Mouse (Mus musculus): ENCODE measurements around the gene Gm21409. TPM values are rescaled to one million over a fixed set of nuclear protein-coding genes. Genes with fewer than 3 reads are reported as not detected.
"Not testable (repeated sequence)": the region's sequence is repeated elsewhere in the genome, so short reads cannot be mapped to it uniquely, and the experiment has no call there.

Gene Gm21409
- polyA plus RNA-seq (2014; fragmentation: Nextera tagmentation; extraction: Ambion mirVana): not detected in 2 replicates

DNA sequence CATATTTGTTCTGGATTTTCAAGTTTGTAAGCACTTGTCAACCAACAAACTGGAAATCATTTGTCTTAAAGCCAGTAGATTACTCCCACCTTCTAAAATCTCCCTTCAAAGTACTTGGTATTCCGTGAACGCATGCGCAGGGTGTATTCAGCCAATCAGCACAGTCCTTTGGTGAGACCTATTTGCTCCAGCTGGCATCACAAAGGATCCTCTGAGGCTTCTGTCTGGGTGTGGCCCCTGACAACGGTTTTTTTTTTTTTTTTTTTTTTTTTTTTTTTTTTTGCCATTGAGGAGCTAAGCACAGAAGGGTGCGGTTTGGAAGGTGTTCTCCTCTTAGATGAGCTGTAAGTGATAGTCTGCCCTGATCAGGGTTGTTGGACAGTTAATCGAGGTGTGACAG, at the start of gene Gm21409:
TSS of gene Gm21409 (plus strand) at position 301 of the 400 bp plus-strand sequence.
- H3K4me2 ChIP-seq; H3K9ac ChIP-seq (ENCODE audit: low read depth, low read length); H3K4me1 ChIP-seq (ENCODE audit: control insufficient read depth, insufficient read depth, low read length); ATAC-seq (replicated peaks; ENCODE audit: insufficient number of reproducible peaks, low FRiP score, low TSS enrichment); H3K9me3 ChIP-seq (replicated peaks; ENCODE audit: control insufficient read depth, low read length); H3K4me3 ChIP-seq (ENCODE audit: low read depth, low read length); H3K27ac ChIP-seq (ENCODE audit: low read depth, low read length); H3K27me3 ChIP-seq (ENCODE audit: control insufficient read depth, insufficient read depth, low read length); H3K36me3 ChIP-seq (ENCODE audit: control insufficient read depth, insufficient read depth, low read length): not testable (repeated sequence)
- no CpG with 5 or more reads among the region's 6 CpGs for WGBS (ENCODE audit: insufficient replicate concordance)

Other genes starting within 250 kb of the Gm21409 start
- gene Gm21394, start 181.8 kb upstream of the Gm21409 start, polyA plus RNA-seq (2014; fragmentation: Nextera tagmentation; extraction: Ambion mirVana): not detected in 2 replicates